Mouse (Mus musculus) G1E (cell line): ENCODE results near the gene Atr.

ENCODE experiments used
- CTCF ChIP-seq: IDR thresholded peaks from 2 replicates; pipeline ENCODE4 v1.5.1; 2012; ENCODE audit warnings: low read depth, low read length, inconsistent platforms, mixed read lengths
- GATA2 ChIP-seq: IDR thresholded peaks from 2 replicates; pipeline ENCODE4 v1.6.1; 2012; ENCODE audit warnings: low read depth, low read length, inconsistent platforms, borderline replicate concordance
- POLR2AphosphoS5 ChIP-seq: IDR thresholded peaks from 2 replicates; pipeline ENCODE4 v1.6.1; 2012; ENCODE audit warnings: low read depth, low read length, inconsistent platforms; ENCODE audit not compliant: insufficient replicate concordance
- TAL1 ChIP-seq: conservative IDR thresholded peaks from 2 replicates; pipeline ENCODE4 v1.6.1; 2012; ENCODE audit warnings: low read depth, low read length, inconsistent platforms, mixed read lengths

- TF ChIP-seq TAL1 (no peak), GATA2 (no peak), CTCF (no peak), POLR2AphosphoS5 (no peak)
Measured at GRCm38 (mm10) chr9:95813721-95814531, 43.5 kb upstream of the Atr start.
